Mouse (Mus musculus): ENCODE measurements around the gene Acan.

GRCm38 (mm10) chr7:79147931-79148653, 94.8 kb downstream of the Acan start:
- TF ChIP-seq CEBPB (IDR thresholded peaks at IDR 0.05; ENCODE audit: insufficient read depth, poor library complexity, severe bottlenecking) (no peak), POLR2A (IDR thresholded peaks at IDR 0.05; ENCODE audit: insufficient read length, low read depth) (no peak), TCF12 (IDR thresholded peaks at IDR 0.05; ENCODE audit: insufficient read depth, poor library complexity, severe bottlenecking) (no peak), MAX (IDR thresholded peaks at IDR 0.05; ENCODE audit: low read depth) (no peak), MYOD1 (IDR thresholded peaks at IDR 0.05; ENCODE audit: control insufficient read depth in 1 of 3, insufficient read length in 2 of 3, low read depth in 2 of 3) (peak in 1 of 3 experiments; percentile 10), POLR2AphosphoS2 (IDR thresholded peaks at IDR 0.05; ENCODE audit: insufficient read length, low read depth) (no peak), MYOG (IDR thresholded peaks at IDR 0.05; ENCODE audit: control insufficient read depth in 1 of 3, insufficient read depth in 1 of 3, insufficient read length in 2 of 3, low read depth in 2 of 3) (no peak), E2F4 (IDR thresholded peaks at IDR 0.05; ENCODE audit: insufficient read depth) (no peak), TCF3 (IDR thresholded peaks at IDR 0.05; ENCODE audit: insufficient read length, low read depth) (no peak), USF1 (IDR thresholded peaks at IDR 0.05; ENCODE audit: low read depth) (no peak), SRF (IDR thresholded peaks at IDR 0.05; ENCODE audit: control insufficient read depth, insufficient read length, low read depth) (no peak), REST (IDR thresholded peaks at IDR 0.05; ENCODE audit: insufficient read depth, insufficient read length) (no peak)

All from myocyte (in vitro differentiated cells).